Mouse (Mus musculus) gastrocnemius, adult 2 months (tissue): ENCODE data around the gene Proca1. TPM values are rescaled to one million over a fixed set of nuclear protein-coding genes. Genes with fewer than 3 reads are reported as not detected.

ENCODE experiments used
- DNase-seq: peaks from one replicate; pipeline ENCODE4 v3.0.0; 2022
- H3K27ac ChIP-seq: fragments of 200-600 bp; 2 replicates; pipeline ENCODE4 v1.8.1; 2022; ENCODE audit warnings: mild to moderate bottlenecking
- H3K4me3 ChIP-seq: fragments of 200-600 bp; 2 replicates; pipeline ENCODE4 v1.8.1; 2022; ENCODE audit warnings: mild to moderate bottlenecking, moderate library complexity
- CTCF ChIP-seq: fragments of 200-600 bp; IDR thresholded peaks from 2 replicates; pipeline ENCODE4 v1.8.1; 2022; ENCODE audit warnings: antibody characterized with exemption, mild to moderate bottlenecking, moderate library complexity
- intact Hi-C: fragments of 180-260 bp; cut with DNase I; formaldehyde crosslinking; loops from one replicate; pipeline ENCODE4 v1.15.1; 2025
- microRNA-seq: library from miRNA; unstranded; fragments of <30 nt; microRNA quantifications from one replicate; pipeline ENCODE4 v1.2.0, GENCODE M21; 2021
- total RNA-seq, 2 experiments: library from RNA; stranded (reverse); gene quantifications; 2 replicates each; pipeline ENCODE4 v1.2.3; 2021

The Proca1 gene
- total RNA-seq, 2 experiments from 2014 or later, result 0.81 TPM; not detected in 1

DNA sequence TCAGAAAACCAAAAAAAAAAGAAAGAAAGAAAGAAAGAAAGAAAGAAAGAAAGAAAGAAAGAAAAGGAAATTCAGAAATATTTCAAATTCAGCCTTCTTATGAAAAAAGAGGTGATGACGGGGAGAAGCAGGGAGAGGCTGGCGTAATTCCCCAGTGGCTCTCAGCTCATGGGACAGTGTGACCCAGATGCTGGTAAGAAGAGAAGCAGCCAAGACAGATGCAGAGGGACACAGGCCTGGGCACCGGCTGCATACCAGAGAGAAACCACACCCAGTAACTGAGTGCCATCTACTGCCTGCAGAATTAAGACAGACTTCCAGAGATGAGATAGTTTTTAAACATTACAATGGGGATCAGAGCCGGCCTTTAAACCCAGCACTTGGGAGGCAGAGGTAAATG is 30.4 kb downstream of the Proca1 start:
- peak; percentile 10; the same call in 1 of the 2 replicates for TF ChIP-seq CTCF
- peak overlapping the region; percentile 66 for H3K27ac ChIP-seq
- DNase-seq, result peak; percentile 74
- intact Hi-C loops, result no loop called here
- no peak overlapping the region for H3K4me3 ChIP-seq

DNA sequence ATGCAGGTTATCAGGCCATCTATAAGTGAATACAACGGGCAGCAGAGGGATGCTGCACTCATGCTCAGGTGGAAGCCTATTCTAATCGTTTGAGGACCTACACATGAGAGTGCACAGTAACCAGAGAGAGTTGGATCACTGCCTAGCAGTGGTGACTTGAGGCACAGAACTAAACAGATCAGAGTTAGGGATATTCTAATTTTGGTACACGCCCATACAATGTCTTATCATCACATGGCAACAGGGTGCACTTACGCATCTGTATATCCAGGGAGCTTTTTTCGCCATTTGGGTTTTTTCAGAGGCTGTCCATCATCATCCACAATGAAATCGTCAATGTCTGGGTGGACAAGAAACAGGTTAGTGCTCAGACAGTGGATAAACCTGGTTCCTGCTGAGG is 38.3 kb downstream of the Proca1 start:
- TF ChIP-seq CTCF, result no peak
- H3K4me3 ChIP-seq, result no peak overlapping the region
- intact Hi-C loops, result no loop called here
- no peak for DNase-seq
- H3K27ac ChIP-seq, result no peak overlapping the region

DNA sequence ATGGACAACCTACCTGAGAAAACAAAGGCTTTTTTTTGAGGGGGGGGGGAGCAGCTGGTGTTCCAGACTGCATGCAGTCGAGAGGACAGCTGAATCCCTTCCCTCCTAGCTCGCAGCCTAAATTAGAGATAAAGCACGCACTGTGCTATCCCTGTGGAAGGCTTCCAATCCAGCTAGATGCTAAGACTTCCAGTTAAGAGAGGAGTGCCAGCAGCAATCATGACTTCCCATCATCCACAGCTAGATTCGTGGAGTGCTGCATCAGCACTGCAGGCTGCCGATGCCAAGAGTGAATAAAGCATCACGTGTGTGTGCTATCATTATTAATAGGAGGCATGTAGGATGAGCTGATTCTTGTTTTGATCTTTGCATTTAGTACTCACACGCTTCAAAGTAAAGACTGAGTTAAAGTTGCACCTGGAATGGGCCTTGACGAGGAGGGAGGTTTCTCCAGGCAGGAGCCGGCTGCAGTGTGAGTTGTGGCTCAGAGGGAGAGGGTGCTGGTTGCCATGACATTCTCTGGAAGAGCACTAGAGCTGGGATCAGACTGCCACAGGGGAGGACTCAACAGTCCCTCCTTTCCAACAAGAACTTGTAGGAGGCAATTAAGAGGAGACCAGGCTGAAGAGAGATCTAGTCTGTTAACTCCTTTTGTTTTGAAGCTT is 47.1 kb downstream of the Proca1 start:
- H3K27ac ChIP-seq, result peak overlapping the region; percentile 74
- intact Hi-C loops, result no loop called here
- TF ChIP-seq CTCF, result no peak
- peak overlapping the region; percentile 24; the same call in 1 of the 2 replicates for H3K4me3 ChIP-seq
- peak; percentile 26 for DNase-seq

DNA sequence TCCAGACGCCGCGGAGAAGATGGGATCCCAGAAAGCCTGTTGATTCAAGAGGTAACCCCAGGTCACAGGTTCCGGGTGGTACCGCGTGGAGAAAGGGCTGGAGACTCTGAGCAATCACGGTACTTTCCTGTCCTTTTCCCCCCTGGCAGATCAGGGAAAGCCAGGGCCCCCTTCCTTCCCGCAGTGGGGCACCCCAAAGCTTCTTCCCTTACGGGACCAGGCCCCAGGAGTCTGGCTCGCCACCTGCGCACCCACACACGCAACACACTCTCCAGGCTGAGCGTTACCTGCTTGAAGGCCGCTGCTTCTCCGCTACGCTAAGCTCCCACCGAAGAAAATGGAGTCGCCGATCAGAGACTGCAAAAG is 52.1 kb downstream of the Proca1 start:
- Histone ChIP-seq H3K4me3 (peak overlapping the region; percentile 86), H3K27ac (peak overlapping the region; percentile 99)
- DNase-seq, result peak; percentile 36
- intact Hi-C loops, result no loop called here
- no peak; the same call in 1 of the 2 replicates for TF ChIP-seq CTCF

DNA sequence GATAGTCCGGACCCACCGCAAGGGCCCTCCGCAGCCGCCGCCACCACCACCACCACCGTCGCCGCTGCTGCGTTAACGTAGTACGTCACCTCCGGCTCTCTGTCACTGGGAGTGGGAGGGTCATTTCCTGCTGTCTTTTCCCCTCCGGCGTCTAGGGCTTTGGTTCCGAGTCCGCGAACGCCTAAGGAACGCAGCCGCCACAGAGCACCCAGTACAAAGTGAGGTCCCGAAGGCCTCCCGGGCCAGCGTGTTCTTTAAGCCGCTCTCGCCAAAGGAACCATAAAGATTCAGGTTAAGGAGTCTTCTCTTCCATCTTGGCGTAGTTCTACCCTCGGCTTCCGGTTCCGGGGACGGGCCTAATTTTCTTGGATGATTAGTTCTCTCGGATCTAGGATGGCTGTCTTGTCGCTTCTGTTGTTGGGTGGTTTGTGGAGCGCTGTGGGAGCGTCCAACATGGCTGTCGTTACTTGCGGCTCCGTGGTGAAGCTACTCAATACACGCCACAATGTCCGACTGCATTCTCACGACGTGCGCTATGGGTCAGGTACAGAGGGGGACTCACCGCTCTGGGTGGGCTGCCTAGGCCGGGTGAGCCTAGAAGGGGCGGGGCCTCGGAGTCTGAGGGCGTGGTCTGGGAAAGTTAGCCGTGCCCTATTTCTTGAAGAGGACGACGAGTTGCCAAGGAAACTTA is 52.6 kb downstream of the Proca1 start, which contains the start of the genes Sdf2 and Supt6:
Gene Sdf2 (plus strand): TSS at position 120 of the 691 bp plus-strand sequence.
Gene Supt6 (minus strand): TSS at position 361 of the 691 bp plus-strand sequence.
- peak within 1 kb of the TSS; percentile 86 for H3K4me3 ChIP-seq
- intact Hi-C loops, result no loop called here

DNA sequence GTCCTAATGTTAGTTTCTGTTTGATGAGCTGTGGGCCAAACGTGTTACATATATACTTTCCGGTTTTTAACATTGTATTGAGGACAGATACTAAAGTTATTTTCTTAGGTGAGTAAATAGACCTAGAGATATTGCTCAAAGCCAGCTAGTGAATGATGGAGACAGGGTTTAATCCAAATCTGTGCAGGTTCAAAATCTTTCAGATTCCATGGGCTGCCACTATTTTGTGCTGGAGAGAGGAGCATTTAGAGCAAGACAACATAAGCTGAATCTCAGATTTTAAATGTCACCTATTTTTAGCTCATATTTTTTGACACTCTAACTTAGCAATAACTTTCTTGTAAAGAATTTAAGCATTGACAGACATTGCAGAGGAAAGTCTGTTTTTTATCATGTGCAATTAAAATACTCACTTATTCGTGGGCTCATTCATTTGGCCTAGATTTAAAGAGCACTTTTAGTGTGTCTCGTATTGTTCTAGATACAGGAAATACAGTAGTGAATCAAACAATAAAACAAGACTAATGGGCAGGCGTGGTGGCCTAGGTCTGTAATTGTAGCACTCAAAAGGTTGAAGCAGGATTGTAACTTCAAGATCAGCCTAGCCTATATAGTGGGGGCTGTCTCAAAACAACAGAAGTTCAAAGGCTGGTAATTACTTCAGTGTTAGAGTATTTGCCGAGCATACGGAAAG is 53.3 kb downstream of the Proca1 start:
- no peak for TF ChIP-seq CTCF
- peak overlapping the region; percentile 99 for H3K27ac ChIP-seq
- no peak for DNase-seq
- intact Hi-C loops, result no loop called here
- peak overlapping the region; percentile 86 for H3K4me3 ChIP-seq

More for the DNA sequence above, 52.6 kb downstream of the Proca1 start, which contains the start of the genes Sdf2 and Supt6:
- DNase-seq, result peak; percentile 91
- TF ChIP-seq CTCF, result no peak
- H3K27ac ChIP-seq, result peak within 1 kb of the TSS; percentile 99

DNA sequence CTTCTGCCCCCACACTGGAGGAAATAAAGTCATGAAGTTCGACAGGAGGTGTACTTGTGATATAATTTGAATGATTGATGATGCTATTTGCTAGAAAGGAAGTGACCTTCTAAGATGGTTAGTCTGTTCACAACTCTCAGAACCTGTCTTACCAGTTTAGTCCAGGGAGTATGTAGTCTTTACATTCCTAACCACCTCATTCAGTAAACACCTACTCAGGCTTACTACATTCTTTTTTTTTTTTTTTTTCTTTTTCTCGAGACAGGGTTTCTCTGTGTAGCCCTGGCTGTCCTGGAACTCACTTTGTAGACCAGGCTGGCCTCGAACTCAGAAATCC is 53.8 kb downstream of the Proca1 start:
- Histone ChIP-seq H3K27ac (peak overlapping the region; percentile 99), H3K4me3 (peak overlapping the region; percentile 86)
- no peak for TF ChIP-seq CTCF
- intact Hi-C loops, result no loop called here
- DNase-seq, result no peak

DNA sequence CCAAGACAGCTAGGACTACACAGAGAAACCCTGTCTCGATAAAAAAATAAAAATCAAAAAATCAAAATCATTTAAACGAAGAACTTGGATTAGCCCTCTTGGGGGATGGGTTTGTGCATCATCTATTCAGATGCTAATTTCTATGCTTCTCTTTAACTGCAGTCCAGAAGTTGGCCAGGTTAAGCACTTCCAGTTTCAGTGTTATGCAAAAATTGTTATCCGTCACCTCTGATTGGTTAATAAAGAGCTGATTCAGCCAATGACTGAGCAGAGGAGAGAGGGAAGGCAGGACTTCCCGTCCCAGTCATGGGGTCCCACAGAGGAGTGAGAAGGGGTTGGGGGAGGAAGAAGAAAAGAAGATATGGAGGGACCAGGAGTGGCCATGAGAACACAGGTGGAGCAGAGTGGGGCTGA is 54.5 kb downstream of the Proca1 start:
- TF ChIP-seq CTCF, result no peak
- no peak for DNase-seq
- no peak overlapping the region for H3K4me3 ChIP-seq
- intact Hi-C loops, result no loop called here
- H3K27ac ChIP-seq, result no peak overlapping the region

Small RNAs within 50 kb of the gene (microRNA-seq; reads per million reads assigned to microRNA genes)
- gene Mir7653, result not detected

Other genes with a start within 250 kb of the Proca1 start
- gene Phf12, start 210.6 kb upstream of the Proca1 start, total RNA-seq, result 10 to 100 TPM; 15.0 to 15.8 TPM
- gene Dhrs13, start 161.1 kb upstream of the Proca1 start, total RNA-seq, result 1 to 10 TPM in 1 of 2 experiments, under 1 TPM in 1; 0.74 to 1.1 TPM
- gene Flot2, start 155.5 kb upstream of the Proca1 start, total RNA-seq, result 10 to 100 TPM; 46.0 to 49.8 TPM
- 10 to 100 TPM; 18.8 to 26.2 TPM for gene Eral1, start 113.0 kb upstream of the Proca1 start, total RNA-seq
- 1 to 10 TPM; 7.1 to 7.9 TPM for gene Fam222b, start 98.7 kb upstream of the Proca1 start, total RNA-seq
- gene Traf4, start 27.8 kb upstream of the Proca1 start, total RNA-seq, result 1 to 10 TPM; 2.1 to 2.8 TPM
- under 1 TPM; 0.36 to 0.75 TPM for gene Nek8, start 16.7 kb upstream of the Proca1 start, total RNA-seq
- 1 to 10 TPM; 1.3 to 1.7 TPM for gene Tlcd1, start 16.7 kb upstream of the Proca1 start, total RNA-seq
- 100 to 1,000 TPM; 760 to 970 TPM for gene Rpl23a, start 9.8 kb upstream of the Proca1 start, total RNA-seq
- gene Rab34, start 5.0 kb upstream of the Proca1 start, total RNA-seq, result 1 to 10 TPM; 3.3 to 4.6 TPM
- gene Sdf2, start 52.4 kb downstream of the Proca1 start, total RNA-seq, result 10 to 100 TPM; 47.3 to 48.0 TPM
- gene Supt6, start 52.6 kb downstream of the Proca1 start, total RNA-seq, result 10 to 100 TPM; 30.3 to 33.7 TPM
- gene 2610507B11Rik, start 68.4 kb downstream of the Proca1 start, total RNA-seq, result 100 to 1,000 TPM; 221 to 231 TPM
- gene BC030499, start 97.4 kb downstream of the Proca1 start, total RNA-seq, result under 1 TPM; 0.75 to 0.87 TPM
- gene Spag5, start 108.1 kb downstream of the Proca1 start, total RNA-seq, result 1 to 10 TPM in 1 of 2 experiments, under 1 TPM in 1; 0.81 to 2.0 TPM
- gene Aldoc, start 129.6 kb downstream of the Proca1 start, total RNA-seq, result 1 to 10 TPM; 1.6 to 2.7 TPM
- 10 to 100 TPM; 20.0 to 21.3 TPM for gene Pigs, start 135.0 kb downstream of the Proca1 start, total RNA-seq
- 1 to 10 TPM; 7.1 to 9.2 TPM for gene Unc119, start 150.1 kb downstream of the Proca1 start, total RNA-seq
- gene Foxn1, start 193.2 kb downstream of the Proca1 start, total RNA-seq, result not detected
- gene Slc13a2, start 228.8 kb downstream of the Proca1 start, total RNA-seq, result not detected